Mouse (Mus musculus) testis, adult 2 months (tissue): ENCODE results near the gene Timm8a2.

ENCODE experiments used
- CTCF ChIP-seq: fragments of 200-500 bp; IDR thresholded peaks from 2 replicates; pipeline ENCODE4 v1.5.1; 2012; ENCODE audit warnings: low read depth, mild to moderate bottlenecking, inconsistent platforms, low read length, moderate library complexity; ENCODE audit not compliant: control insufficient read depth, insufficient read depth, insufficient replicate concordance
- POLR2A ChIP-seq: fragments of 200-500 bp; IDR thresholded peaks from 2 replicates; pipeline ENCODE4 v1.6.1; 2012; ENCODE audit warnings: low read depth, mild to moderate bottlenecking, inconsistent platforms, low read length, moderate library complexity; ENCODE audit not compliant: control insufficient read depth

GRCm38 (mm10) chr14:121994171-121994700 lies 40.2 kb upstream of the Timm8a2 start:
- TF ChIP-seq CTCF (no peak), POLR2A (no peak)
